Mouse (Mus musculus): ENCODE results near the gene Smoc2.

- no peak for TF ChIP-seq CTCF (IDR thresholded peaks at IDR 0.05; ENCODE audit: borderline replicate concordance, insufficient read depth, low read depth, low read length)
- no peak for TF ChIP-seq POLR2A (IDR thresholded peaks at IDR 0.05; ENCODE audit: borderline replicate concordance, insufficient read depth, low read length)
Observed at GRCm38 (mm10) chr17:14301491-14302344, 22.4 kb downstream of the Smoc2 start.
